Mouse (Mus musculus) heart, postnatal 0 days (tissue): ENCODE data around the gene Slx1b. TPM values are rescaled to one million over a fixed set of nuclear protein-coding genes. Genes with fewer than 3 reads are reported as not detected.

Experiments used
- ATAC-seq: fragments of 200-750 bp; cut with Nextera tagmentation; 2 replicates; pipeline ENCODE4 v1.8.0; 2017; ENCODE audit warnings: low read depth, moderate number of reproducible peaks, moderate library complexity; ENCODE audit not compliant: insufficient read depth
- DNase-seq: peaks from one replicate; pipeline ENCODE4 v3.0.0-alpha.2; 2016; ENCODE audit warnings: low spot score
- H3K27ac ChIP-seq: fragments of 300-500 bp; sonication (generic); 2 replicates; pipeline ENCODE4 v1.5.1; 2014; ENCODE audit warnings: low read depth, mild to moderate bottlenecking
- H3K27me3 ChIP-seq: fragments of 300-500 bp; sonication (generic); 2 replicates; pipeline ENCODE4 v1.6.1; 2014; ENCODE audit warnings: low read length, mixed read lengths; ENCODE audit not compliant: control insufficient read depth, insufficient read depth
- H3K36me3 ChIP-seq: fragments of 300-500 bp; sonication (generic); replicated peaks from 2 replicates; pipeline ENCODE4 v1.6.1; 2014; ENCODE audit warnings: low read length, mixed read lengths; ENCODE audit not compliant: control insufficient read depth, insufficient read depth
- H3K4me1 ChIP-seq: fragments of 300-500 bp; sonication (generic); 2 replicates; pipeline ENCODE4 v1.6.1; 2014; ENCODE audit warnings: antibody characterized with exemption; ENCODE audit not compliant: control insufficient read depth, insufficient read depth
- H3K4me2 ChIP-seq: fragments of 300-500 bp; sonication (generic); 2 replicates; pipeline ENCODE4 v1.6.1; 2014; ENCODE audit warnings: low read depth, mild to moderate bottlenecking, low read length, moderate library complexity
- H3K4me3 ChIP-seq: fragments of 300-500 bp; sonication (generic); 2 replicates; pipeline ENCODE4 v1.5.1; 2014; ENCODE audit warnings: low read depth, low read length
- H3K9ac ChIP-seq: fragments of 300-500 bp; sonication (generic); replicated peaks from 2 replicates; pipeline ENCODE4 v1.6.1; 2014; ENCODE audit warnings: low read depth, low read length, mixed read lengths
- H3K9me3 ChIP-seq: fragments of 300-500 bp; sonication (generic); replicated peaks from 2 replicates; pipeline ENCODE4 v1.6.1; 2016; ENCODE audit warnings: low read length; ENCODE audit not compliant: control insufficient read depth
- CTCF ChIP-seq: IDR thresholded peaks from 2 replicates; pipeline ENCODE4 v1.5.1; 2016; ENCODE audit warnings: antibody characterized with exemption, control low read depth, low read depth
- EP300 ChIP-seq: IDR thresholded peaks from 2 replicates; pipeline ENCODE4 v1.6.1; 2016; ENCODE audit warnings: antibody characterized with exemption, low read depth
- WGBS: fragments of 180-500 bp; shearing (Covaris S2); extraction: QIAGEN DNeasy Blood & Tissue Kit; methylation state at CpG from one replicate; pipeline ENCODE4 v1.1.7; 2014; 5-methylcytosine and 5-hydroxymethylcytosine counted together
- polyA plus RNA-seq: library from polyadenylated mRNA; unstranded; fragments of >200 nt; fragmentation: Nextera tagmentation; extraction: Ambion mirVana; gene quantifications from 2 replicates; pipeline ENCODE4 v1.2.1, GENCODE M21; 2015
- total RNA-seq: library from RNA; depleted of rRNA; stranded (reverse); fragments of >200 nt; gene quantifications from 2 replicates; pipeline ENCODE4 v1.2.3, GENCODE M21; 2014; ENCODE audit warnings: low replicate concordance

Slx1b gene
- total and polyA plus RNA-seq, 2 experiments from 2014 or later, result 4.9 to 12.6 TPM

DNA sequence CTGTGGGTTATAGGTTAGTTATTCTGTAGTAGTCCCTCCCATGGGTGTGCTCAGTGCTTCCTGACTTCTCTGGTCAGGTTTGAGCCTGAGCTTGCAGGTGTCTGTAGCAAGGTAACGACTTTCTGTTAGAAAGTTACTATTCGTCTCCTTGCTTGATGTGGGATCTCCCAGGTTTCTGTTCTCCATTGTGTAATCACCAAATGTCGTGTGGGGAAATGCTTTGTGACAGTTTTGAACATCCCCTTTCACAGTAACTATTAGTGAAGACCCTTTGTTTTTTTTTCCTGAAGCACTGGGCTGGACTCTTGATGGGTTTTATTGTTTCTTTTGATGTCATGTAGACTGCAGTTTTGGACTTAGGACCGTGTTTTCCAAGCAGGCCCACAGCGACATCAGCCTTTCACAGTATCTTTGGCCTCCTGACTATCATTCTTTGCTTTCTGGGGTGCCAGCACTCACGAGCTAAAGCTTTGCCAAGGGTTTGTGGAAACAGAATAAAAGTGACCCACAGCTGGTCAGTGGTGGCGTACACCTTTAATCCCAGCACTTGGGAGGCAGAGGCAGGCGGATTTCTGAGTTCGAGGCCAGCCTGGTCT lies 28.0 kb downstream of the Slx1b start:
- DNase-seq, result no peak
- TF ChIP-seq CTCF (no peak), EP300 (no peak)
- no peaks in the 10 kb centered on the region for H3K27me3 ChIP-seq
- WGBS, result 73% methylated on average over 9 of the region's 9 CpGs
- ATAC-seq, result no peak
- no peak overlapping the region for H3K4me3 ChIP-seq
- H3K9me3 ChIP-seq, result no peaks in the 10 kb centered on the region
- H3K4me1 ChIP-seq, result no peaks in the 10 kb centered on the region
- peaks cover 31% of the 10 kb centered on the region for H3K36me3 ChIP-seq
- H3K4me2 ChIP-seq, result no peak overlapping the region
- H3K27ac ChIP-seq, result peak overlapping the region; percentile 84
- H3K9ac ChIP-seq, result no peak overlapping the region

DNA sequence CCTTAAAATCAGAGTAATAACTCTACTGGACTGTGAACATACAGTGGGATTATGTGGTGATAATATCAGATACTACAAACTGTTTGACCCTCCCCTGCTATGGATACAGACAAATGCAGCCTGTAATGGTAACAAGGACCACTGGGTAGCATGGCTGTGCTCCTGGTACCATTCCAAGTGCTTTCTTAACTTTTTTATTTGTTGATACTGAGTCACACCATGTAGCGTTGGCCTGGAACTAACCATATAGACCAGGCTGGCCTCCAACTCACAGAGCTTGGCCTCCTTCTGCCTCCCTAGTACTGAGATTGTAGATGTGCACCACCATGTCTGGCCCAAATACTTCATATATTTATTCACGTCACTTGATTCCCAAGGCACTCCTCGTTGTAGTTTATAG lies 30.3 kb downstream of the Slx1b start:
- WGBS, result 85% methylated on average over 3 of the region's 3 CpGs

DNA sequence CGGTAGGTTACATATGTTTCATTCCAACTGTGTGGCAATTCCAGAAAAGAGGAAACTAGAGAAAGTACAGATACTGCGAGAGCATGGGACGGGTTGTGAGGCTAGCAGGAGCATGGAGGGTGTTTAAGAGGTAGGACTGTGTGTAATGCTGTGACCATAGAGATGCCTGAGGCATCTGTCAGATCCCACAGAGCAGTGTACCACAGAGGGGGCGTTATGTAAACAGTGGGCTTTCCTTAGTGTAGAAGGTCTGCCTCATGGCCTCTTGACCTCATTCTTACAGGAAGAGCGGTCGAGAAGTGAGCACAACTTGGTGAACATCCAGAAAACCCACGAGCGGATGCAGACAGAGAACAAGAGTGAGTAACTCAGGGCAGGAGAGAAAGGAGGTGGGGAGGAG lies 31.9 kb downstream of the Slx1b start:
- TF ChIP-seq EP300 (no peak), CTCF (no peak)
- H3K9me3 ChIP-seq, result no peaks in the 10 kb centered on the region
- H3K27me3 ChIP-seq, result no peaks in the 10 kb centered on the region
- no peak overlapping the region for H3K9ac ChIP-seq
- H3K4me3 ChIP-seq, result no peak overlapping the region
- DNase-seq (no peak), ATAC-seq (0 out of 2 replicates have a peak, but pooled peaks have one; percentile 14)
- H3K27ac ChIP-seq, result 0 out of 2 replicates have a peak overlapping the region, but pooled peaks have one; percentile 25
- WGBS, result 65% methylated on average over 8 of the region's 8 CpGs
- no peak overlapping the region for H3K4me2 ChIP-seq
- H3K36me3 ChIP-seq, result peaks cover 26% of the 10 kb centered on the region
- H3K4me1 ChIP-seq, result no peaks in the 10 kb centered on the region

More for the DNA sequence above, 30.3 kb downstream of the Slx1b start:
- H3K9me3 ChIP-seq, result no peaks in the 10 kb centered on the region
- no peak overlapping the region for H3K9ac ChIP-seq
- peaks cover 26% of the 10 kb centered on the region for H3K36me3 ChIP-seq
- DNase-seq (no peak), ATAC-seq (no peak)
- H3K4me2 ChIP-seq, result no peak overlapping the region
- no peak overlapping the region for H3K27ac ChIP-seq
- no peaks in the 10 kb centered on the region for H3K27me3 ChIP-seq
- no peaks in the 10 kb centered on the region for H3K4me1 ChIP-seq
- H3K4me3 ChIP-seq, result no peak overlapping the region
- TF ChIP-seq EP300 (no peak), CTCF (no peak)

DNA sequence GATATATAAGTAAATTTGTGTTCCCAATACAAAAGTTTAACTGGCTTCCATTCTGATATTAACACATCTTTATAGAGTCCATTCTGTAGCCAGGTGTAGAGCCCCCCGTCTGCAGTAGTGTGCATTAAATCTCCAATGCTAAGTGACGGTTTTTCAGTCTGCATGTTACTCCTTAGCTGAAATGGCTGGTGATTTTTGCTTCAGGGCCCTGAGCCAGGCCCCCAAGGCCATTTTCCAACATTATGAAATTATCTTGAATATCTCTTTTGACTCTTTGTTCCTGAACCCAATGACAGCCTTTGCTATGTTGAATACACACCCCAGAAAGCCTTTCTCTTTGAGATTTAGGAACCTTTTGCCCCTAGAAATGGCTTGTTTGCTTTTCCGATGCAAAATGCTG lies 35.8 kb downstream of the Slx1b start:
- whole genome bisulfite sequencing, result 78% methylated on average over 3 of the region's 3 CpGs
- no peak overlapping the region for H3K9ac ChIP-seq
- DNase-seq (no peak), ATAC-seq (no peak)
- no peaks in the 10 kb centered on the region for H3K4me1 ChIP-seq
- H3K36me3 ChIP-seq, result peaks cover 11% of the 10 kb centered on the region
- H3K27ac ChIP-seq, result no peak overlapping the region
- no peak for TF ChIP-seq CTCF
- TF ChIP-seq EP300, result no peak
- no peaks in the 10 kb centered on the region for H3K9me3 ChIP-seq
- no peak overlapping the region for H3K4me3 ChIP-seq
- no peaks in the 10 kb centered on the region for H3K27me3 ChIP-seq
- H3K4me2 ChIP-seq, result no peak overlapping the region

DNA sequence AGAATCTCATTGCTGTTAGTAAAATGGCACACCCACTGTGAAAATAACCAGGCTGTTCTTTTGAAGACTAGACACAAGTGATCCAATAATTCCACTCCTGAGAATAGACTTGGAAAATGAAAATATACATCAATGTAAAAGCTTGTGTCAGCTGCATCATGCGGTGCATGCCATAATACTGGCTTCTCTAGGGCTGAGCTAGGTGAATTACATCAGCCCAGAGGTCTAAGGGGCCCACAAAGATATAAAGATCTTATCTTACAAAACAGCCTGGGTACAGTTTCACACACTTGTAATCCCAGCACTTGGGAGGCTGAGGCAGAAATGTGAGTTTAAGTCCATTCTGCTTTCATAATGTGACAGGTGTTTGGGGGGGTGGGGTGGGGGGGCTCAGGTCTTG lies 38.1 kb downstream of the Slx1b start:
- Histone ChIP-seq H3K27me3 (no peaks in the 10 kb centered on the region), H3K27ac (no peak overlapping the region), H3K9ac (no peak overlapping the region), H3K4me1 (no peaks in the 10 kb centered on the region), H3K9me3 (no peaks in the 10 kb centered on the region), H3K4me2 (no peak overlapping the region), H3K36me3 (peaks cover 1% of the 10 kb centered on the region; the same call in 1 of the 2 replicates), H3K4me3 (no peak overlapping the region)
- no peak for TF ChIP-seq EP300
- TF ChIP-seq CTCF, result no peak
- DNase-seq, result no peak
- WGBS, result 79% methylated on average over 1 of the region's 1 CpGs
- no peak for ATAC-seq

DNA sequence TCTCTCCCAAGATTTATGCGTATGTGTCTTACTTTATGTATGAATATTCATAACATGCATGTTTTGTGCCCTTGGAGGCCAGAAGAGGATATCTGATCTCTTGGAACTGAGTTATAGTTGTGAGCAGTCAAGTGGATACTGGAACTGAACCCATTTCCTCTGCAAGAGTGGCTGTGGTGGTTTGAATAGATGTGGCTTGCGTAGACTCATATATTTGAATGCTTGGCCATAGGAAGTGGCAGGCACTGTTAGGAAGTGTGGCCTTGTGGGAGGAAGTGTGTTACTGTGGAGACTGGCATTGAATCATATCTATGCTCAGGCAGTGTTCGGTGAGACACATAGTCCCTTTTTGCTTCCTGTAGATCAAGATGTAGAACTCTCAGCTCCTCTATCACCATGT lies 39.9 kb downstream of the Slx1b start:
- Histone ChIP-seq H3K36me3 (no peaks in the 10 kb centered on the region; the same call in 1 of the 2 replicates), H3K27me3 (no peaks in the 10 kb centered on the region), H3K9ac (no peak overlapping the region), H3K4me2 (no peak overlapping the region), H3K4me1 (no peaks in the 10 kb centered on the region), H3K27ac (peak overlapping the region; percentile 43; the same call in 1 of the 2 replicates), H3K4me3 (no peak overlapping the region), H3K9me3 (no peaks in the 10 kb centered on the region)
- 81% methylated on average over 3 of the region's 3 CpGs for WGBS
- ATAC-seq (no peak), DNase-seq (no peak)
- TF ChIP-seq CTCF, result no peak
- TF ChIP-seq EP300, result no peak
